19 mouse cellular contexts compared by ENCODE assay signal in the genomic region with DNA sequence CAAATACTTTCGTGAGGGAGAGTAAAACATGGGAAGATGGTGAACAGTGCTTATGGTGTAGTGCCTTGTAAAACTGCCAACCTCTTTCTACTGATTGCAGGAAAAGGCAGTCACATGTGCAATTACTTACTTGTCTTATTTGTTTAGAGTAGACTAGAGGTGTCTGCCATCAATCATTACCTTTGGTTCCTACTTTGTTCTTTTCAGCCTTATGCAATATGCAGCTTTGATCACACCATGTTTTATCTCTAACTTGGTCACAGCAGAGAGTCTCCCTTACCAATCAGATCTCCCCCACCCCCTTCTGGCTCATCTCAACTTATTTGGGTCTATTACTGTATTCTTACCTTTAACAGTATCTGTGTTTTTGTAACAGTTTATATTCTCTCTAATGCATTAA.
"Had no signal": no experiment of that assay in that cellular context is flagged by ENCODE, and none has a peak within 500 bp of the region (broad histone marks: within the 10 kb centered on the region; RNA-seq: fewer than 3 reads in every experiment).

No protein-coding gene starts in this region.

- DNase-seq: lung, adult 18-20 months; lung, embryonic 14.5 days; lung, postnatal 10 days; lung, postnatal 4 days; retina, postnatal 1 day; right cerebral cortex, adult 18-20 months; right cerebral cortex, postnatal 25 days; right cerebral cortex, postnatal 4 days; spleen, adult 18-20 months; thymus, adult 18-20 months; thymus, postnatal 14 days; thymus, postnatal 36 days had no signal

- H3K9ac ChIP-seq: liver, embryonic 14.5 days; lung, embryonic 14.5 days; midbrain, embryonic 13.5 days; midbrain, embryonic 15.5 days; neural tube, embryonic 13.5 days; neural tube, embryonic 15.5 days had no signal

- H3K4me2 ChIP-seq: lung, embryonic 14.5 days; midbrain, embryonic 13.5 days; midbrain, embryonic 15.5 days; neural tube, embryonic 13.5 days; neural tube, embryonic 15.5 days had no signal

- H3K27me3 ChIP-seq: midbrain, embryonic 13.5 days; midbrain, embryonic 15.5 days; neural tube, embryonic 13.5 days; neural tube, embryonic 15.5 days had no signal

- H3K4me3 ChIP-seq: midbrain, embryonic 10.5 days; midbrain, embryonic 13.5 days; midbrain, embryonic 15.5 days; myocyte; neural tube, embryonic 13.5 days; neural tube, embryonic 15.5 days had no signal

- H3K9me3 ChIP-seq: midbrain, embryonic 10.5 days; midbrain, embryonic 13.5 days; midbrain, embryonic 15.5 days; neural tube, embryonic 13.5 days; neural tube, embryonic 15.5 days had no signal

- ATAC-seq: midbrain, embryonic 13.5 days; midbrain, embryonic 15.5 days had no signal

- H3K27ac ChIP-seq: liver, embryonic 14.5 days; midbrain, embryonic 10.5 days; midbrain, embryonic 13.5 days; midbrain, embryonic 15.5 days; neural tube, embryonic 13.5 days; neural tube, embryonic 15.5 days had no signal

- H3K36me3 ChIP-seq: midbrain, embryonic 10.5 days; midbrain, embryonic 13.5 days; midbrain, embryonic 15.5 days; neural tube, embryonic 13.5 days; neural tube, embryonic 15.5 days had no signal

- H3K4me1 ChIP-seq: midbrain, embryonic 10.5 days; neural tube, embryonic 15.5 days had no signal
